Mouse (Mus musculus): ENCODE results near the gene Farsb.
A peak's percentile ranks its signal among the peaks of the same experiment; 100 is the strongest.

Farsb gene

GRCm38 (mm10) chr1:78417154-78417911 lies 71.4 kb downstream of the Farsb start:
- DNase-seq, result no peak

DNA sequence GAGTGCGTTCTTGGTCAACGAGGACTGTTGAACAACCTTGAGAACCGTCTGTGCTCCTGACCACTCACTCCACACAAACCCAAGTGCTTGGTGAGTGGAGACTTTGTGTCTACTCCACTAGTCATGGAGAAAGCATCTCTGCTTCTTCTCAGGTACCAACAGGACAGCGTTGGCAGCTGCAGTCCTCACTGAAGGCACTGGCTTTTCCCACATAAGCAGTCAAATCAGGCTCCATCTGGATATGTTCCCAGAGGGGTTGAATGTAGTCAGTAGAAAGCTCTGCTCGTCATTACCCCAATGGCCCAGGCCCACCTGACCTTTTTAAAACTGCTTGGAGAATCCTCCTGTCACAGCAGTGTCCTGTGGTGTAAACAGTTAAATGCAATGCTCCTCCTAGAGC lies 74.3 kb downstream of the Farsb start:
- DNase-seq, result no peak

DNA sequence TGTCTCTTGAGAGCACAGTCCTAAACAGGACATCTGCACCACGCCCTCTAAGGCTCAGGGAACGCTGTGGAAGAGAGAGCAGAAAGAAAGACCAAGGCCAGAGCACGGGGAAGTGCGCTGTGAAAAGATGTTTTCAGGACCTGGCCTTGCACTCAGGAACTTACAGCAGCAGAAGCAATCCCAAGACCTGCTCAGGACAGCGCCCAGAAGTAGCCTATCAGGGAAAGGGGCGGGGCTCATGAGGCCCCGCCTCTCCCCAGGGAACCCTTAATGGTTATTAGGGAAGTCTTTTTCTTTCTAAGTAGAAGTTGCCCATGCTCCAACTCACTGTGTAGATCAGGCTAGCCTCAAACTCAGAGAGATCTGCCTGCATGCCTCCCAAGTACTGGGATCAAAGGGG lies 76.0 kb downstream of the Farsb start:
- peak; percentile 14 to 41 for DNase-seq

DNA sequence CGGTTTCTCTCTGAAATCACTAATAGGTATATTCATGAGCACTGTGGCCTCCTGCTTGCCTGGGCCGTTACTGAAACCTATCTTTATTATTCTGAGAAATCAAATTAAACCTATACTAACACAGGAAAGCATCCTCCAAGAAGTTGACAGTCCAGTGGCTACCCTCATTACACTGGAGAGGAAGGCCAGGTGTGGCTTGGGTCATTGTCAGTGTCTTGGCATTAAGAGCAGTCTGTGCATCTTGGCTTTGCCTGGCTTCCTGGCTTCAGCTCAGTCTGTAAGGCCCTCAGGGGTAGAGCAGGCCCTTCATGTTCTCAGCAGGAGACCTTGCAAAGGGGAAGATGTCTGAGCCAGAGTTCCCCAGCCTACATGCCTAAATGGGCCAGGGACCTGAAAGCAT lies 79.3 kb downstream of the Farsb start:
- no peak for DNase-seq

DNA sequence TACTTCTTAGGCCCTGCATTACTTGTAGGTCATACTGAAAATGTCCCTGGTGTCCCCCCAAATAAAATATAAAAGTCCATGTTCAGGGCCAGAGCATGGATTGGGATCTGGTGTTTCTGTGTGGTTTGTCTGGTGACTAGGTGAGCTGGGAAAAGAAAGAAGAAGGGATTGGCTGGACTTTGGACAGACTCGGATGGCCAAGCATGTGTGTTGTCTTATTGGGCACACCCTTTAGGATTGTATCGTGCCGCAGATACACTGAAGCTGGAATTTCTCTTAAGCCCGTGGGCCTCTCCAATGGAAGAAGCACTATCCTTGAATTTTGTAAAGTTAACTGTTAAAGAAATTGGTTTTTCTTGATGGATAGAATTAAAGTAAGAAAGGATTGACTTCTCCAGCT lies 87.3 kb downstream of the Farsb start:
- no peak for DNase-seq

- no peak for DNase-seq
Measured at GRCm38 (mm10) chr1:78399755-78400154, 88.9 kb downstream of the Farsb start.

DNA sequence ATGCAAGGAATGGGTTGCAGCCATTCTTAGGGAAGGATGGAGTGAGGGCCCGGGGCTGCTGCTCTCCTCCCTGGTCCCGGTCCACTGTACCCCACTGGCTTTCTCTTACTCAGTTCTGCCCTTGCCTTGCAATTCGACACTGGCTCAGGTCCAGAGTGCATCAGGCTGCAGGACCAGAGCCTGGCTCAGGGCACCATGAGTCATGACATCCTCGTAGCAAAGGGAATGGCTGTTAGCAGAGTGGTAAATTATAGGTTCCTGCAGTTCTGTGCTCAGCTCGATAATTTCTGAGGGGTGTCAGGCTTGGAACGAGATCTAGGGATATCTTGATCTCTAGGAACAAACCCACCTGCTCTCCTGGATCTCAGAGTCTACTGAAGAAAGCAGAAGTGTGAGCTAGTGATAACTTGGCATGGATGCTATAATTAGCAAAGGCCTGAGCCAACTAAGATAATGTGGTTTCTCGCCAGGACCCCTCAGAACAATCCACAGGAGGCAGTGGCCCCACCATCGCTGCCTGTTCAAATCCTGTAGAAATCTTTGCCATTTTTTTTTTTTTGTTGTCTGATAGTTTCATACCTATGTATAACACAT lies 92.3 kb downstream of the Farsb start:
- no peak for DNase-seq

GRCm38 (mm10) chr1:78395737-78396136 lies 93.0 kb downstream of the Farsb start:
- DNase-seq, result no peak

- DNase-seq, result no peak
Measured at GRCm38 (mm10) chr1:78395191-78395735, 93.4 kb downstream of the Farsb start.

DNA sequence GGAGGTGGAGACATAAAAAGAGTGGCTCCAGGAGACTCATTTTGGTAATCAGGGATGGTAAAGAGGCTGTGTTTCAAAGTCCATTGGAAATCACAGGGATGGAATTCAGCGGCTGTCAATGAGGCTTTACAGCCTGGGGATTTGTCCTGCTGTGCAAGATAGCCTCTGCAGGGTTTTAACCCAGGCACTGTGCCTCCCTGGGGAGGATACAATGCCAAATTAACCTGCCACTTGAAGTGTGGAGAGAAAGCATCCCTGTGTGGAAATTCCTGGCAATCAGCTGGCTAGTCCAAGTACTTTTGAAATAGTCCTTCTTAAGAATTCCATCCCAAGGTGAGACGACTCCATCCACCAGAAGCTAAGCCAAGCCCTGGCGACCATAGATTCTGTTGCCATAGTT lies 99.8 kb downstream of the Farsb start:
- DNase-seq, result no peak

GRCm38 (mm10) chr1:78387854-78388253 lies 100.8 kb downstream of the Farsb start:
- DNase-seq, result no peak

DNA sequence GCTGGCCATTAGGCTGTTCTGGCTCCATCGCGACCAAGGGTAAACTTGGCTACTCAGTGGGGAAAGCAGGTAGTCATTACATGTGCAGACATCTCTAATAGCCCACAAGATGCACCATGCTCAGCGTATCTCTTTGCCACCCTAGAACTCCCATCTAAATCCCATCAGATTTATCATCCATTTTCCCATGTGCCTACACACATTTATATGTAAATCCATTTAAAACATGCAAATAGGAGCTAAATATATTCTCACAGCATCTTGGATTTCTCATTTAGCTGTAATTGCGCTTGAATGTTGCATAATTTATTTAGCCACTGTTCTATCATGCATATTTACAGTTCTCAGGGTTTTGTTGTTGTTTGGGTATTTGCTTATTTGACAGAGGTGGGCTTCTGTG lies 107.7 kb downstream of the Farsb start:
- DNase-seq, result no peak

DNA sequence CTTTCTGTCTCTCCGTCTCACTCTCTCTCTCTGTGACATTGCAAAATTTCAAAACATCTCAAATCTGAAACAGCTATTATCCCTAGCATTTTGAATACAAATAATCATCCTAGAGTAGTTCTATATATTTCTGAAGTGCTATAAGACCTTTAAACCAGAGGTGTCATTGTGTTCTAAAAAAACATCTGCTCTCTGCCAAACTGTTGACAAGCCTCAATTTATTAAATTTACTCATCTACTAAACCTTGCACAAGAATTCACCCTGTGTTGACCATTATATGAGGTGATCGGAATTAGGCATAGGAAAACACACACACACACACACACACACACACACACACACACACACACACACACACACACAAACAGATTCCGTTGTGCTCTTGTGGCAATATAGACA lies 113.6 kb downstream of the Farsb start:
- DNase-seq, result no peak

GRCm38 (mm10) chr1:78373836-78374235 lies 114.9 kb downstream of the Farsb start:
- DNase-seq, result no peak

- no peak for DNase-seq
Measured at GRCm38 (mm10) chr1:78372316-78372715, 116.4 kb downstream of the Farsb start.

DNA sequence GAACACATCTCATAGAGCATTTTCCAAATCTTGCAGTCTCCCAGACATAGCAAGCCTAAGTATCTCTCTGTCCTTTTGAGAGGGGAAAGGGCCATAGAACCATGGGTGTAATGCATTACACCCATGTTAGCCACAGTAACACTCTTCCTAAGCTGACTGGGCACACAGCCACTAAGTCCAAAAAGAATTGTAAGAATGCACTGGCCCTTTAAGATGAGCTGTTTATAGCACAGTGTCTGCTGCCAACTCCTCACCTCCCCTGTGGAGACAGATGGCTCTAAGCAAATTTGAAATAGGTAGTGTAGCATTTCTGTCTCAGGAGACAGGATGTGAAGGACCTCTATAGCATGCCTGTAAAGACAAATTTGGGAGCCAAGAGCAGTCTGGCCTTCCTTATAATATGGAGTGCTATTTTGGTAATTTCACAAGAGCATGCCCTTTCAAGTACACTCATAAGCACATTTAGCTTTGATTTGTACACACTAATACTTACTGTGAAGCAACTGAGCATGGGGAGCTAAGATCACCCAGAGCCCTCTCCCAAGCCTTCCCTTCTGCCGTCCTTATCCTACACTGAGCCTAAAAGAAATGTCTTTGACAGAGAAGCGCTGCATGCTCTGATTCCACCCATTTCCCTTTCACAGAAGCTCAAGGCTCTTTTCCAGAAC lies 117.0 kb downstream of the Farsb start:
- no peak for DNase-seq

DNA sequence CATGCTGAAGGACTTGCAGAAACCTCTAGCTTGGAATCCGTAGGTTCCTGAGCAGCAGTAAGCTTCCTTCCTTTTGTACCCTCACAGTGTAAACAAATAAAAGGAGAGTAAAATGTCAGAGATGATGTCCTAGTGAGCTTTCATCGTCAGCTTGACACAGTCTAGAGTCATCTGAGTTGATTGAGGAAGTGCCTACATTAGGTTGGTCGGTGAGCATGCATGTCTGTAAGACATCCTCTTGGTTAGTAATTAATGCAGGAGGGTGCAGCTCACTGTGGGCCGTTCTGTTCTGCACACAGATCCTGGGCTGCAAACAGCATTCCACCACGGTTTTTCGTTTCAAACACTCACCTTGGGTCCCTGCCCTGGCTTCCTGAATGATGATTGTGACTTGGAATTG lies 118.6 kb downstream of the Farsb start:
- no peak for DNase-seq
